Mouse (Mus musculus) adrenal gland, postnatal 10 days (tissue): ENCODE measurements around the gene Grip2. TPM values are rescaled to one million over a fixed set of nuclear protein-coding genes. Genes with fewer than 3 reads are reported as not detected.

Source experiments
- DNase-seq: peaks from one replicate; pipeline ENCODE4 v3.0.0; 2021; ENCODE audit warnings: mixed read lengths
- total RNA-seq, 2 experiments: library from RNA; stranded (reverse); gene quantifications; 2 replicates each; pipeline ENCODE4 v1.2.3; 2021

Grip2 gene
- total RNA-seq, 2 experiments from 2014 or later = 1.5 to 2.6 TPM

DNA sequence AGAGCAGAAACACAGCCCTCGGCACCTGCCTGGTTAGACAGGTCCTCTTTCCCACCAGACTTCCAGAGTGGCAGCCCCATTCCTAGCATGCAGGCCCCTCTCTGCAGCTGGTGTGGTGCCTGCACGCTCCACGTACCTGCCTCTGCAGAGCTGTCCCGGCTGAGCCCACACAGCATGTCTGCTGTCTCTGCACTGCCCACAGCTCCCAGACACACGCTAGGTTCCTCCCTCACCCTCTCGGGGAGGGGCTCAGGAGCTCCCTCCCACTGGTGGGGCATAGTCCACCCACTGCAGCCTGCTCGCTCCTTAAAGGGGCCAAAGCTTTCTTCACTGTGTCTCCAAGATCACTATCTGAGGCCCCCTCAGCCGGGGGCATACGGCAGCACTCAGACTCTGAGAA is 31.0 kb downstream of the Grip2 start:
- DNase-seq = no peak

GRCm38 (mm10) chr6:91795640-91796039 is 31.4 kb downstream of the Grip2 start:
- DNase-seq = no peak

GRCm38 (mm10) chr6:91788311-91788798 is 38.7 kb downstream of the Grip2 start:
- no peak for DNase-seq

DNA sequence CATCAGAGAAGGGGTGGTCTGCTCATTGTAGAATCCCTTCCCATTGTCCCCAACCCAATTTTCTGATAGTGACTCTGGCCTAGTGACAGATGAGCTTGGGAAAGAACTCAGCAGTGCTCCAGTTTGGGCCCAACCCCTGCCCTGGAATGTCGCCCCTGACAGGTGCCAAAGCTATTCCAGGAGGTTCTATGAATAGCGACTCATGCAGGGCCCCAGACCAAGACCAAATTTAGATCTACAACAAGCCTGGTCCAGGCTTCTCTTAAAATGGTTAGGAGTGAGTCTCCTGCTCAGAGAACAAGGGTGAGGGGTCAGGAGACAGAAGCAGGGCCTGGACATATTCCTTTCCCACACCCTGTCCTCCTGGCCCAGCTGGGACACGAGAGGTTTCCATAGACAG is 42.0 kb downstream of the Grip2 start:
- DNase-seq = no peak

DNA sequence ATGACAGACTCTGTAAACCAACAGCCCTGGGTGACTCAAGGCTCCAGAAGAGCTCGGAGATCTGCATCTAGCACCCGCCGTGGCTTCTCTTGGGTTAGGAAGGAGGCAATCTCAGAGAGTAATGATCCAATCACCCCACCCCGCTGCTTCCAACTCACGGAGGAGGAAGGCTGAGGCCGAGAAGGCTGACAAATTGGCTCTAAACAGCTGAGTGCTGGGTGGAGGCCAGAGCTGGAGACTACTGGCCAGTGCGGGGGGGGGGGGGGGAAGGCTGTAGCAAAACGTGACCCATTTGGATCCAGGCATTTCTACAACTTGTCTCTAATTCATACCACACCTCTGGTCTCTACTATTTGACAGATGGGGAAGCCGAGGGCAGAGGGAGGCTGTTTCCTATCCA is 47.8 kb downstream of the Grip2 start:
- DNase-seq = no peak

DNA sequence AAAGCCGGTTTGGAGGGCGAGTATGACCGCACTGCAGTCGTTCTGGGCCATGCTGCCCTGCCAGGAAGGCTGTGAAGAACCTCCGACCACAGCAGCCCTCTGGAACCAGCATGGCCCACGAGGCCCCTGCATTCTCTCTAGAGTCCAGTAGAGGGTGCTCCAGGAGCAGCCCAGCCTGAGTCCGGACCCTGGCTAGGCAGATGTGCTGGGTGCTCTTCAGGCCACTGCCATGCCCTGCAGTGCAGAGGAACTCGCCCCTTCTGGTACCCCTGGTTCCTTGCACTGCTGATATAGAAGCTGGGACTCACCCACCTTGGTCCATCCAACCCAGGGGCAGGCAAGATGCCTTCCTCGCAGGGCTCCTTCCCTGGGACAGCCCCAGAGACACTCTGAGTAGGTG is 50.5 kb downstream of the Grip2 start:
- peak; percentile 85 for DNase-seq

DNA sequence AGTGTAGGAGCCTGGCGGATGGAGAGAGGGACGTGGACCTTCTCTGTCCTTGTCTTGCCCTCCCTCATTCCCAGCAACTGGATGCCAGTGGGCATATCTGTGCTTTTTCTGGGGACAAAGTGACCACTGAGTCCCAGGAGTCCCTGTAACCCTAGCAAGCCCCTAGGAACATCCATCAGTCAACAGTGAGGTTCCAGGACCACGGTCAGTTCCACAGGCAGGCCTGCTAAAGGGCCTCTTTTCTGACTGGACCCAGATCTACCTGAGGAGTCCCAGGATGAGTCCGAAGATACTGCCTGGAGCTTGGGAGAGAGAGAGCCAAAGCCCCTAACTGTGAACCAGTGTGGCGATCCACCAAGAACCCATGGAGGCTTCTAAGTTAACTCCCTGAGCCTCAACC is 53.1 kb downstream of the Grip2 start:
- no peak for DNase-seq

DNA sequence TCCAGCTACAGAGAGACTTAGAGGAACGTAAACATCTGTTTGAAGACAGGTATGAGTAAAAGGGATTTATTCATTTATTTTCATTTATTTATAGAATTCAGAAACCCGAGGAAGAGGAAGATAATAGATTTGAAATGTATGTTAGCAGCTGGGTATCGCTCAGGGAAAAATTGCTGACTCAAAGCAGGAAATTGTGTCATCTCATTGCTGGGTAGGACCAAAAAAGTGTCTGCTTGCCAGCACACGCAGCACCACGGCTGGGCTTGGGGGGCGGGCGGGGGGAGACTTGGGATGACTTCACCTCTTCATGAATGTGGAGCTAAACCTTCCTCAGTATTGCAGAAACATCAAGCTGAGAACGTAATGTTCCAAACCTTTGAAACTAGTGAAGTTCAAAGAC is 59.5 kb downstream of the Grip2 start:
- no peak for DNase-seq

- DNase-seq = peak; percentile 54
These were observed 64.9 kb downstream of the Grip2 start for GRCm38 (mm10) chr6:91762051-91762742.

DNA sequence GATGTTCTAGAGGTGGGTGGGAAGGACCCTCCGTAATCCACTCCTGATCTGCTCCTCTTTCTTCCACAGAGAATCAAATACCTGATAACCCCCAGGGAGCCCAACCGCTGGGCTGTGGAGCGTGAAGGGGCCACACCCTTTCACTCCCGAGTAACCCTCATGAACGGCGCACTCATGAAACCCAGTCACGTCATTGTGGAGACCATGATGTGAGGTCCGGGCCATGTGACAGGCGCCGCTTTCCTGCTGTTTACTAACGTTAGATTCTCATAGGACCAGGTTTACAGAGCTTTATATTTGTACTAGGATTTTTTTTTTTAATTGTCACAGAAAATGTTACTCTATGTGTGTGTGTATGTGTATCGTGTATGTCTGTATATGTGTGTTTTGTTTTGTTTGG is 72.2 kb downstream of the Grip2 start:
- DNase-seq = no peak

DNA sequence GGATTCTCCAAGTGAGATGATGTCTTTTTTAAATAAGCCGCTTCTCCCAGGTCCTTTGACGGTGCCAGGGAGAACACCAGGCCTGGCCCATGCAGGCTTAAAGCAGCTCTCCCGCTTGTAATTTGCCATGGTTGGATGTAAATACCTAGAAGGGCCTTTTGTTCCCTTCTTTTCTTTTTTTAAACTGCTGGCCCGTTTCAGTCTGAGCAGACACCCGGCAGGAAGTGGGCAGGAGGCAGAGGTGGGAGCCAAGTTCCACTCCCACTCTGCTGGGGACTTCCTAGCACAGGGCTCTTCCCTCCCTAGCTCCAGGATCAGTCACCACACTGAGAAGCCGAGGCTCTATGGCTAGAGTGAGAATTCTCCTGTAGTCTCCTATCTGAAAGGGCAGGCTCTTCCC is 73.0 kb downstream of the Grip2 start:
- no peak for DNase-seq

DNA sequence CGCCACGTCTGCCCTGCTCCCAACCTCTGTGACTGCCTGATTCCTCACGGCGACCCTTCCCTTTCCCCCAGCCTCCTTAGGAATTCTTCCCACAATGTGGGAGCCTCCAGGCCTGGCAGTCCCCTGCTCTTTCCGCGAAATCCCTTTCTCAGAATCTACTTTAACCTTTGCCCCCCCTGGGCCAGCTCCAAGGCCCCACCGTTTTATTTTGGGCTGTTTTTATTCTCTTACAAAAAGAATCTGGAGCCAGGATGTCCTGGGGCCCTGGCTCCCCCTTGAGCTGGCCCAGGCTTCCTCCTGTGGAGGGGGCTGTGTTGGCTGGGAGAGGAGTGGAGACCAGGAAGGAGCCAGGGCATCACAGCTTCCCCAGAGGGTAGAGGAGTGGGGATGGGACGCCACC is 74.2 kb downstream of the Grip2 start:
- DNase-seq = no peak

GRCm38 (mm10) chr6:91750976-91751375 is 76.1 kb downstream of the Grip2 start:
- no peak for DNase-seq

DNA sequence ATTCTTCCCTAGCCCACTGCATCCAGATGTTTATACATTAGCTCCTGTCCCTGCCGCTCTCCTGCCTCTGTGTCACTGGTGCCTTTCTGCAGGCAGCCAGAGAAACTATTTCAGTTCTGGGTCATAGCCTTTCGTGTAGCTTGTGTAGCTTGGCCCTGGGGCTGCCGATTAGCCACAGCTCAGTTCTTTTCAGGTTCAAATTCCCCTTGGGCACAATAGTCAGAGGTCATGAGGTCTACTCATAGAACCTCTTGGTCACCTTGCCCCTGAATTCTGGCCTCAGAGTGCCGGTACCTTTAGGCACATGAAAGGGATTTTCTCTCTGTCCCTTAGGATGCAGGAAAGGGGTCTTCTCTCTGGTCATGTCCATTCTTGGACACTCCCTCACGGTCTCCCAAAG is 80.3 kb downstream of the Grip2 start:
- DNase-seq = no peak

GRCm38 (mm10) chr6:91745947-91746582 is 81.0 kb downstream of the Grip2 start:
- DNase-seq = no peak

GRCm38 (mm10) chr6:91745246-91745645 is 81.8 kb downstream of the Grip2 start:
- DNase-seq = no peak

DNA sequence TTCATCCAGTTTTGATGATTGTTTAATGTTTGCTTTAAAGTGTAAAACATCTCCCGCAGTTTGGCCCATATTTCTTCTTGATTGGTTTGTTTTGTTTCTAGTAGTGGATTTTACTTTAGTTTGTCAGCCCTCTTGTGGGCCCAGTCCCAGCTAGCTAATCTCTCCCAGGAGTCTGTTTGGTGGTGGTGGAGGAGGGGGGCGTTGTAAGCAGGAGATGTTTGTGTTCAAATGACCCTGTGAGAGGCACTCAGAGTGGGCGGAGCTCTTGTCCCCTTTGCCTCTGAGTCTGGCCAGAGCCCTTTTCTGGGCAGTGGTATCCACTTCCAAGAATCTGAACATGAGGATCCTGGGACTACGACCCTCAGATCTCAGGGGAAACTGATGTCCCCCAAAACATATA is 83.2 kb downstream of the Grip2 start:
- no peak for DNase-seq

GRCm38 (mm10) chr6:91742995-91743394 is 84.1 kb downstream of the Grip2 start:
- no peak for DNase-seq

DNA sequence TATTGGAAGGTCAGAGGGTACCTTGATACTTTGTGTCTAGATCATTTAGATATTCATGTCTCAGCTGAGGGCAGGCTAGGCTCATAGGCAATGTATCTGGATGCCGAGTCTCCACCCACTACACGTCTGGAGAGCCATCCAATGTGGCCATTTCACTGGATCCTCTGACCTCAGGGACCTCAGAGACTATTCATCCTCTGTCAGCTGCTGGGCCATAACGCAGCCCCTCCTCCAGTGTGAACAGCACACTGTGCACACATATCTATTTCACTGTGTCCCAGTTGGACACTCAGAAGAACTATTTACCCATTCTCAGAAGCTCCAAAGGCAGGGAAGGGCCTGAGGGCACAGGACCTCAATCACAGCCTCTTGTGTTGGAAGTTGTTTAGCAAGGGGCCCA is 84.6 kb downstream of the Grip2 start:
- DNase-seq = no peak

- DNase-seq = peak; percentile 78
These were observed 86.0 kb downstream of the Grip2 start for GRCm38 (mm10) chr6:91741046-91741445.

- DNase-seq = no peak
These were observed 89.0 kb downstream of the Grip2 start for GRCm38 (mm10) chr6:91738058-91738457.

DNA sequence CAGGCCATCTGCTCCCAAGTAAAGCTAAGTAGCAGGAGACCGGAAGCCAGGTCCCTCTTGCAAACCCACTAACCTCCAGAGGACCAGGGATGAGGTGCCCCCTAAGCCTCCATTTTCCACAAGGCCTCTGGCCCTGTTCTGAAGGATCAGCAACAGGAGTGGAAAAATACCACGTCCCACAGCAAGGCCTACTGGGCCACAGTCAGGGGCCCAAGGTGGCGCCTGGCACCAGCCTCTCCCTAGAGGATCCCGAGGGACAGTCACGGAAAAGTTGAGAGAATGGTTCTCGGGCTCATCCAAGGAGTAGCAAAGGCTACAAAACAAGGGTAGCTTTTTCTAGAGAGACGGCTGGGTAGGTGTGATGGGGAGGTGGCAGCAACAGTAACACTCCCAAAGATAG is 89.6 kb downstream of the Grip2 start:
- peak; percentile 57 for DNase-seq

DNA sequence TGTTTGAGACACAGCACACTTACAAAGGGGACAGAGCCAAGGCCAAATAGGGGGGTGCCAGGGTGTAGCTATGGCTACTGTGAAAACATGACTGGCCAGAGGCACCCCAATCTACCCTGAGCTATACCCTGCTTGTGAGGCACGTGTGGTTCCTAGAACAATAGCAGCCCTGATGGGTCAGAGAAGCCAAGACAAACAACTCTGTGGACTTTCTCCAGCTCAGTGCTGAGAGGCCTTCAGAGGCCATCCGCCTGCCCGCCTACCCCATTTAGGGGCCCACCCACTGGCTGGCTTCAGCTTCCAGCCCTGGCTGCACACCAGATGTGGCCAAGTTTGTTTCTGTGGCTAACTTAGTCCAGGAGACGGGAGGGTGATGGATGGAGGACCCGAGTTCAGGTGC is 90.6 kb downstream of the Grip2 start:
- DNase-seq = peak; percentile 76

- DNase-seq = peak; percentile 73
These were observed 94.9 kb downstream of the Grip2 start for GRCm38 (mm10) chr6:91732138-91732537.
